In the genomic region with DNA sequence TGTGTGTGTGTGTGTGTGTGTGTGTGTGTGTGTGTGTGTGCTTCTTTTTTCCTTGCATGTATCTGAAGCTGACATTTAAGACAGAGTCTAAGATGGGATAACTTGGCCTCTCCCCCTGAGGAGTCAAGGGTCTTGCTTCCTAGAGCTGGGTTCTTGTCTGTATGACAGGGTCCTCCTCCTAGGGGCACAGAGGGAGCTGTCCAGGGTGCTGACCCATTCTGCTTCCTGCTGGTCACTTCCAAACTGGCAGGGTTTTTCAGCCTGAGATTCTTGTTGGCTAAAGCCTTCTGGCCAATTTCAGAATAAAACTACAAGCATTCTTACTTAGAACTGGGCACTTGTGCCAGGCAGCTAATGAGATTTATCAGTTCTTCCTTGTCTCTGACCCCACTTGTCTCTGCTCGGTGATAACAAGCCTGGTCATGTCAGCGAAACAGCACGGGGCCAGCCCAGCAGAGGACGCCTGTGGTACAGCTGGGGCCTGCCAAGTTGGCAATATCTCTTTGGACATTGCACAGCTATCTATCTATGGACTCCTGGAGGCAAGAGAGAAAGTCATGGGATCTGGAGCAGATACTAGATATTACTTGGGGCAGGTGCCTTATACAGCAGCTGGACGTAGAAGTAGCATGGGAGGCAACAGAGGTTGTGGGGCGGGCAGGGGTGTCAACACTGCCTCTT, we compare ENCODE assay signal across 9 mouse cellular contexts.
DNase-seq lines count a peak whose midpoint lies in the region; ATAC-seq and TF ChIP-seq lines count a peak whose summit lies in the region.
"Had no signal": no experiment of that assay in that cellular context is flagged by ENCODE, and none has a peak within 500 bp of the region (broad histone marks: within the 10 kb centered on the region; RNA-seq: fewer than 3 reads in every experiment).

No protein-coding gene starts in this region.

- H3K9me3 ChIP-seq in embryonic facial prominence, embryonic 10.5 days, result no peaks in the 10 kb centered on the region
- no peaks in the 10 kb centered on the region for H3K9me3 ChIP-seq in neural tube, embryonic 11.5 days (ENCODE audit: control insufficient read depth, low read length)

- no peaks in the 10 kb centered on the region for H3K4me1 ChIP-seq in thymus, adult 2 months (replicated peaks; ENCODE audit: control insufficient read depth, insufficient read depth, low read length)
- H3K4me1 ChIP-seq in embryonic facial prominence, embryonic 10.5 days, result peaks cover 23% of the 10 kb centered on the region
- H3K4me1 ChIP-seq in neural tube, embryonic 11.5 days (ENCODE audit: control insufficient read depth, insufficient read depth, low read length), result no peaks in the 10 kb centered on the region

- H3K27me3 ChIP-seq in thymus, adult 2 months (ENCODE audit: control insufficient read depth, insufficient read depth, low read length), result no peaks in the 10 kb centered on the region
- H3K27me3 ChIP-seq in embryonic facial prominence, embryonic 10.5 days (replicated peaks; ENCODE audit: low read depth, poor library complexity, severe bottlenecking), result no peaks in the 10 kb centered on the region
- no peaks in the 10 kb centered on the region for H3K27me3 ChIP-seq in neural tube, embryonic 11.5 days (ENCODE audit: control insufficient read depth, insufficient read depth, low read length)
- H3K27me3 ChIP-seq: Patski had no signal

- no peak overlapping the region for H3K4me2 ChIP-seq in neural tube, embryonic 11.5 days (ENCODE audit: low read depth)

- intact Hi-C loops in heart, postnatal 10 days (cut with DNase I), result no loop called here
- intact Hi-C loops in heart, postnatal 25 days (cut with DNase I), result loop anchor here (5.0 kb wide), 1 partner anchor 65 kb away; no protein-coding TSS in a partner anchor

- TF ChIP-seq CTCF in thymus, adult 2 months (IDR thresholded peaks at IDR 0.05; ENCODE audit: borderline replicate concordance, control insufficient read depth, extremely low read depth, insufficient read depth, low read length, poor library complexity), result no peak

- H3K4me3 ChIP-seq in thymus, adult 2 months (ENCODE audit: control insufficient read depth, insufficient read depth, low read length), result no peak overlapping the region
- H3K4me3 ChIP-seq in embryonic facial prominence, embryonic 10.5 days, result no peak overlapping the region
- H3K4me3 ChIP-seq in neural tube, embryonic 11.5 days (ENCODE audit: low read depth, low read length), result no peak overlapping the region

- WGBS in thymus, adult 2 months, result 92% methylated on average over 6 of the region's 6 CpGs
- WGBS in embryonic facial prominence, embryonic 10.5 days, result 80% methylated on average over 6 of the region's 6 CpGs
- 81% methylated on average over 6 of the region's 6 CpGs for WGBS in neural tube, embryonic 11.5 days

- no peaks in the 10 kb centered on the region for H3K36me3 ChIP-seq in thymus, adult 2 months (ENCODE audit: control insufficient read depth, insufficient read depth, low read length)
- no peaks in the 10 kb centered on the region for H3K36me3 ChIP-seq in embryonic facial prominence, embryonic 10.5 days (replicated peaks)
- H3K36me3 ChIP-seq in neural tube, embryonic 11.5 days (ENCODE audit: control insufficient read depth, insufficient read depth, low read length), result no peaks in the 10 kb centered on the region

- no peak for TF ChIP-seq POLR2A in thymus, adult 2 months (IDR thresholded peaks at IDR 0.05; ENCODE audit: control insufficient read depth, extremely low read depth, insufficient read depth, low read length, poor library complexity)

- no peak for ATAC-seq in neural tube, embryonic 11.5 days (ENCODE audit: insufficient read depth, low FRiP score, low TSS enrichment)
- ATAC-seq: Patski had no signal

- no peak overlapping the region for H3K27ac ChIP-seq in thymus, adult 2 months (ENCODE audit: control insufficient read depth, insufficient read depth, low read length)
- H3K27ac ChIP-seq in embryonic facial prominence, embryonic 10.5 days (replicated peaks), result no peak overlapping the region
- no peak overlapping the region for H3K27ac ChIP-seq in neural tube, embryonic 11.5 days (ENCODE audit: low read depth, low read length)

- DNase-seq in heart, postnatal 10 days, result peak; percentile 65 to 76
- DNase-seq in heart, postnatal 25 days (ENCODE audit: low spot score), result no peak
- peak; percentile 61 for DNase-seq in thymus, postnatal 4 days
- DNase-seq in thymus, adult 2 months, result no peak
- peak; percentile 84 for DNase-seq in embryonic facial prominence, embryonic 10.5 days (ENCODE audit: low spot score)
- DNase-seq in neural tube, embryonic 11.5 days (ENCODE audit: low spot score), result peak; percentile 63
- DNase-seq in layer of hippocampus, postnatal 14 days (ENCODE audit: low spot score in 2 of 2), result no peak
- DNase-seq in frontal cortex, postnatal 36 days (ENCODE audit: low spot score in 2 of 2), result no peak

- H3K9ac ChIP-seq in neural tube, embryonic 11.5 days (ENCODE audit: low read length), result no peak overlapping the region

Comparison
In these comparisons a context has a peak if more than half of its experiments do, and no peak if none do; other contexts are left out.
1. DNase-seq: peak in heart, postnatal 10 days (2 of 2), thymus, postnatal 4 days (single experiment), embryonic facial prominence, embryonic 10.5 days (single experiment) and neural tube, embryonic 11.5 days (single experiment); none in heart, postnatal 25 days (single experiment), thymus, adult 2 months (single experiment), layer of hippocampus, postnatal 14 days (0 of 2) and frontal cortex, postnatal 36 days (0 of 2).